Mouse (Mus musculus): ENCODE data around the gene Ccdc125. TPM values are rescaled to one million over a fixed set of nuclear protein-coding genes. Genes with fewer than 3 reads are reported as not detected.
"Not testable (repeated sequence)": the region's sequence is repeated elsewhere in the genome, so short reads cannot be mapped to it uniquely, and the experiment has no call there.

Gene Ccdc125
- polyA plus RNA-seq, 1 experiment from 2014 or later: 1.5 TPM

- no peaks in the 10 kb centered on the region for H3K27me3 ChIP-seq (ENCODE audit: control insufficient read depth, insufficient read depth, low read length)
- peak within 1 kb of the TSS; percentile 65 for H3K4me3 ChIP-seq (replicated peaks; ENCODE audit: low read length)
- ATAC-seq (ENCODE audit: low FRiP score) (peak; percentile 99), DNase-seq (ENCODE audit: low spot score) (peak; percentile 97)
- peaks cover 12% of the 10 kb centered on the region for H3K4me1 ChIP-seq (replicated peaks; ENCODE audit: control insufficient read depth, insufficient read depth, low read length)
- H3K9me3 ChIP-seq (ENCODE audit: control insufficient read depth, low read length): no peaks in the 10 kb centered on the region
- H3K4me2 ChIP-seq (replicated peaks): peak within 1 kb of the TSS; percentile 89
- peaks cover 23% of the 10 kb centered on the region for H3K36me3 ChIP-seq (replicated peaks; ENCODE audit: control insufficient read depth, insufficient read depth)
- H3K27ac ChIP-seq: peak within 1 kb of the TSS; percentile 86
- WGBS: 0% methylated on average over 19 of the region's 19 CpGs
- peak within 1 kb of the TSS; percentile 76 for H3K9ac ChIP-seq
Observed at GRCm38 (mm10) chr13:100730861-100731176, 61.3 kb downstream of the Ccdc125 start, which contains the start of gene Cdk7. Gene Cdk7 (minus strand): TSS chr13:100730939.

GRCm38 (mm10) chr13:100731462-100732046, 62.0 kb downstream of the Ccdc125 start:
- DNase-seq (ENCODE audit: low spot score); H3K27ac ChIP-seq; ATAC-seq (ENCODE audit: low FRiP score); H3K27me3 ChIP-seq (ENCODE audit: control insufficient read depth, insufficient read depth, low read length); H3K4me3 ChIP-seq (replicated peaks; ENCODE audit: low read length); H3K9me3 ChIP-seq (ENCODE audit: control insufficient read depth, low read length): not testable (repeated sequence)
- Histone ChIP-seq H3K36me3 (replicated peaks; ENCODE audit: control insufficient read depth, insufficient read depth) (peaks cover 28% of the 10 kb centered on the region), H3K9ac (peak overlapping the region; percentile 76; the same call in 1 of the 2 replicates), H3K4me1 (replicated peaks; ENCODE audit: control insufficient read depth, insufficient read depth, low read length) (peaks cover 12% of the 10 kb centered on the region), H3K4me2 (replicated peaks) (peak overlapping the region; percentile 56; the same call in 1 of the 2 replicates)
- WGBS: 86% methylated on average over 5 of the region's 6 CpGs

DNA sequence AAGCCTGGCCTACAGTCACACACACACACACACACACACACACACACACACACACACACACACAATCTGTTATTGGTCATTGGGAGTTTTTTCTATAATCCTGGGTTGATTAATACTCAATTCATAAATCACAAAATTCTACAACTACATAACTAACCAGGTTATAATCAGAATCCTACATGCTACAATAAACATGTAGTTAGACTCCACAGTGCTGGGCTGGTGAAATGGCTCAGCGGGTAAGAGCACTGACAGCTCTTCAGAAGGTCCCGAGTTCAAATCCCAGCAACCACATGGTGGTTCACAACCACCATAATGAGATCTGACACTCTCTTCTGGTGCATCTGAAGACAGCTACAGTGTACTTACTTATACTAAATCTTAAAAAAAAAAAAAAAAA, 63.2 kb downstream of the Ccdc125 start:
- DNase-seq (ENCODE audit: low spot score) (no peak), ATAC-seq (ENCODE audit: low FRiP score) (no peak)
- H3K36me3 ChIP-seq (replicated peaks; ENCODE audit: control insufficient read depth, insufficient read depth): peaks cover 25% of the 10 kb centered on the region
- H3K27me3 ChIP-seq (ENCODE audit: control insufficient read depth, insufficient read depth, low read length): no peaks in the 10 kb centered on the region
- H3K4me2 ChIP-seq (replicated peaks): no peak overlapping the region
- no peaks in the 10 kb centered on the region for H3K9me3 ChIP-seq (ENCODE audit: control insufficient read depth, low read length)
- H3K27ac ChIP-seq: no peak overlapping the region
- 96% methylated on average over 2 of the region's 2 CpGs for WGBS
- no peak overlapping the region for H3K4me3 ChIP-seq (replicated peaks; ENCODE audit: low read length)
- no peak overlapping the region for H3K9ac ChIP-seq
- peaks cover 12% of the 10 kb centered on the region for H3K4me1 ChIP-seq (replicated peaks; ENCODE audit: control insufficient read depth, insufficient read depth, low read length)

DNA sequence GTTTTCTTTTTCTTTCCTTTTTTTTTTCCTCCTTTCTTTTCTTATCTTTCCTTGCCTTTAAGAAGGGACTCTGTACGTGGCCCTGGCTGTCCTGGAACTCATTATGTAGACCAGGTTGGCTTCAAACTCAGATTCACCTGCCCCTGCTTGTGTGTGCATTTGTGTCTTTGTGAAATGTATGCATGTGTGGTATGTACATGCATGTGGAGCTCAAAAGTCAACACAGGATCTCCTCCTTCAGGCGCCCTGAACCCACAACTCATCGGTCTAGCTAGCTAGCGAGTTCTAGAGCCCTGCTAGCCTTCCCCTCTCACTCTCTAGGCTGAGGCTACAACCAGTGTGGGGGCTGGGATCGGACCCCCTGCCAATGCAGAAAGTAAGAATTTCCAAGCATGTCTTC, 73.3 kb downstream of the Ccdc125 start:
- 92% methylated on average over 5 of the region's 5 CpGs for WGBS
- Histone ChIP-seq H3K27ac (no peak overlapping the region), H3K36me3 (replicated peaks; ENCODE audit: control insufficient read depth, insufficient read depth) (peaks cover 6% of the 10 kb centered on the region; the same call in 1 of the 2 replicates), H3K4me1 (replicated peaks; ENCODE audit: control insufficient read depth, insufficient read depth, low read length) (peaks cover 14% of the 10 kb centered on the region), H3K4me3 (replicated peaks; ENCODE audit: low read length) (no peak overlapping the region), H3K9me3 (ENCODE audit: control insufficient read depth, low read length) (no peaks in the 10 kb centered on the region), H3K4me2 (replicated peaks) (peak overlapping the region; percentile 66; the same call in 1 of the 2 replicates), H3K27me3 (ENCODE audit: control insufficient read depth, insufficient read depth, low read length) (no peaks in the 10 kb centered on the region), H3K9ac (no peak overlapping the region)
- DNase-seq (ENCODE audit: low spot score): no peak
- ATAC-seq (ENCODE audit: low FRiP score): no peak

DNA sequence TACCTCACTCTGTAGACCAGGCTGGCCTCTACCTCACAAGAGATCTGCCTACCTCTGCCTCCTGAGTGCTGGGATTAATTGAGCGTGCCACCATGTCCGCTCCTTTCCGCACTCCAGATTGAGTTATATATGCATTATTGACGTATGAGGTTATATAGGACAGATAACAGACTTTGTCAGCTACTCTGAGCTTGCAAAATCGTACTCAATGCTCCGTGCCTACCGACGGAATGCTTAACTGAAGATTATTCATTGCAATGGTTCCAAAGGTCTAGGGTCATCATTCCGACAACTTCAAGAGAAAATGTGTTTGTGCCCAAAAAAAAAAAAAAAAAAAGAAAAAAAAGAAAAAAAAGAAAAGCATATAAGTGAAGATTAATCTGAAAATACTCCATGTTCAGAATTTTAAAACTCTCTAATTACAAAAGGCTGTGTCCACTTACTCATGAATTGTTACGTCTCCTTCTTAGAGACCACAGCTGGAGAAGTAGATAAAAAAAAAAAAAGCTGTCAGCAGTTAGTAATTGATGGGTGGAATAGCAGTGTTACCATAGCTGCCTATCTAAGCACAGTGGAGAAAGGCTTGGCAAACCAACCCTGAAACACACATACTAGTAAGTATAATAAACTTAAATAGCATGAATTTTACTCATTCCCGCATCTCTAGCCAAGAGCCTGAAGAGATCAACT, 74.0 kb downstream of the Ccdc125 start:
- H3K36me3 ChIP-seq (replicated peaks; ENCODE audit: control insufficient read depth, insufficient read depth): 0 out of 2 replicates have a peak, but pooled peaks cover 3% of the 10 kb centered on the region
- 58% methylated on average over 11 of the region's 11 CpGs for WGBS
- H3K27ac ChIP-seq: peak overlapping the region; percentile 96
- ATAC-seq (ENCODE audit: low FRiP score) (peak; percentile 56), DNase-seq (ENCODE audit: low spot score) (no peak)
- H3K9ac ChIP-seq: peak overlapping the region; percentile 81
- peak overlapping the region; percentile 66 for H3K4me3 ChIP-seq (replicated peaks; ENCODE audit: low read length)
- no peaks in the 10 kb centered on the region for H3K9me3 ChIP-seq (ENCODE audit: control insufficient read depth, low read length)
- peaks cover 14% of the 10 kb centered on the region for H3K4me1 ChIP-seq (replicated peaks; ENCODE audit: control insufficient read depth, insufficient read depth, low read length)
- H3K4me2 ChIP-seq (replicated peaks): peak overlapping the region; percentile 66
- no peaks in the 10 kb centered on the region for H3K27me3 ChIP-seq (ENCODE audit: control insufficient read depth, insufficient read depth, low read length)

GRCm38 (mm10) chr13:100744036-100744744, 74.7 kb downstream of the Ccdc125 start, which contains the start of gene Mrps36:
Gene Mrps36 (minus strand): TSS chr13:100744659.
- peak within 1 kb of the TSS; percentile 96 for H3K27ac ChIP-seq
- ATAC-seq (ENCODE audit: low FRiP score) (peak; percentile 97), DNase-seq (ENCODE audit: low spot score) (peak; percentile 89)
- H3K9me3 ChIP-seq (ENCODE audit: control insufficient read depth, low read length): no peaks in the 10 kb centered on the region
- H3K4me3 ChIP-seq (replicated peaks; ENCODE audit: low read length): peak within 1 kb of the TSS; percentile 66
- peak within 1 kb of the TSS; percentile 66 for H3K4me2 ChIP-seq (replicated peaks)
- H3K27me3 ChIP-seq (ENCODE audit: control insufficient read depth, insufficient read depth, low read length): no peaks in the 10 kb centered on the region
- H3K36me3 ChIP-seq (replicated peaks; ENCODE audit: control insufficient read depth, insufficient read depth): no peaks in the 10 kb centered on the region
- WGBS: under 1% methylated on average over 52 of the region's 52 CpGs
- peaks cover 14% of the 10 kb centered on the region for H3K4me1 ChIP-seq (replicated peaks; ENCODE audit: control insufficient read depth, insufficient read depth, low read length)
- peak within 1 kb of the TSS; percentile 81 for H3K9ac ChIP-seq

DNA sequence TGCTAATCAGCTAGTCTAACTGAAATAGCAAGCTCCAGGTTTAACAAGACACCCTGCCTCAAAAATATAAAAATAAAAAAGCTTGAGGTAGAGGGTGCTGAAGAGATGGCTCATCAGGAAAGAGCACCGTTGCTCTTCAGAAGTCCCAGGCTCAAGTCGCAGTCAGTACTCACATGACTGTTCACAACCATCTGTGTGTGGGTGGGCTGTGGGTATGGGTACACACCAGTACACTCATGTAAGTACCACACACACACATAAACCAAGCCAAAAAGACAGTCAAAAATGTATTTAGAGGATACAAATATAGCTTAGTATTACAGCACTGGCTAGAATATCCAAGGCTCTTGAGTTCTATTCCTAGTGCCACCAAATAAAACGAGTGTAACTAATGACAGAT, 76.6 kb downstream of the Ccdc125 start:
- H3K9ac ChIP-seq: no peak overlapping the region
- no peak overlapping the region for H3K4me3 ChIP-seq (replicated peaks; ENCODE audit: low read length)
- H3K9me3 ChIP-seq (ENCODE audit: control insufficient read depth, low read length): no peaks in the 10 kb centered on the region
- WGBS: 93% methylated on average over 3 of the region's 3 CpGs
- no peak overlapping the region for H3K27ac ChIP-seq
- no peak overlapping the region for H3K4me2 ChIP-seq (replicated peaks)
- ATAC-seq (ENCODE audit: low FRiP score) (no peak), DNase-seq (ENCODE audit: low spot score) (no peak)
- H3K36me3 ChIP-seq (replicated peaks; ENCODE audit: control insufficient read depth, insufficient read depth): no peaks in the 10 kb centered on the region
- no peaks in the 10 kb centered on the region for H3K27me3 ChIP-seq (ENCODE audit: control insufficient read depth, insufficient read depth, low read length)
- H3K4me1 ChIP-seq (replicated peaks; ENCODE audit: control insufficient read depth, insufficient read depth, low read length): peaks cover 14% of the 10 kb centered on the region

Measured in hindbrain, embryonic 14.5 days (tissue).